Mouse (Mus musculus) liver, adult 2 months (tissue): ENCODE measurements at regions not wholly inside any gene's neighbourhood (a gene's known extent, or its start where the extent isn't known, plus 50 kb on each side); places are given as distances from the start of the nearest gene placed in this dataset.
"Not testable (repeated sequence)": the region's sequence is repeated elsewhere in the genome, so short reads cannot be mapped to it uniquely, and the experiment has no call there.

Source experiments
- DNase-seq: peaks from one replicate; pipeline ENCODE4 v3.0.0-alpha.2; 2011; ENCODE audit warnings: low read depth, low spot score; ENCODE audit errors: extremely low read depth
- H3K27ac ChIP-seq: fragments of 200-500 bp; replicated peaks from 2 replicates; pipeline ENCODE4 v1.5.1; 2012; ENCODE audit warnings: low read depth, mild to moderate bottlenecking, control low read depth, inconsistent platforms, low read length; ENCODE audit not compliant: insufficient read depth
- H3K27me3 ChIP-seq: fragments of 200-500 bp; 2 replicates; pipeline ENCODE4 v1.6.1; 2012; ENCODE audit warnings: mild to moderate bottlenecking, moderate library complexity, low read length, inconsistent platforms; ENCODE audit not compliant: control insufficient read depth, insufficient read depth
- H3K36me3 ChIP-seq: fragments of 200-500 bp; 2 replicates; pipeline ENCODE4 v1.6.1; 2012; ENCODE audit warnings: low read length, inconsistent platforms; ENCODE audit not compliant: control insufficient read depth, insufficient read depth
- H3K4me1 ChIP-seq: fragments of 200-500 bp; 2 replicates; pipeline ENCODE4 v1.6.1; 2011; ENCODE audit warnings: low read length; ENCODE audit not compliant: control insufficient read depth, insufficient read depth
- H3K4me3 ChIP-seq: fragments of 200-500 bp; 2 replicates; pipeline ENCODE4 v1.5.1; 2011; ENCODE audit warnings: low read depth, mild to moderate bottlenecking, control low read depth, low read length, moderate library complexity; ENCODE audit not compliant: insufficient read depth
- H3K79me2 ChIP-seq: fragments of 200-500 bp; 2 replicates; pipeline ENCODE4 v1.6.1; 2012; ENCODE audit warnings: inconsistent platforms, mild to moderate bottlenecking, low read length, moderate library complexity; ENCODE audit not compliant: control insufficient read depth, insufficient read depth
- H3K9ac ChIP-seq: fragments of 200-500 bp; 2 replicates; pipeline ENCODE4 v1.6.1; 2012; ENCODE audit warnings: low read depth, mild to moderate bottlenecking, control low read depth, inconsistent platforms, low read length
- CTCF ChIP-seq: fragments of 200-500 bp; IDR thresholded peaks from 2 replicates; pipeline ENCODE4 v1.5.1; 2011; ENCODE audit warnings: low read depth, low read length, control low read depth
- POLR2A ChIP-seq: fragments of 200-500 bp; IDR thresholded peaks from 2 replicates; pipeline ENCODE4 v1.6.1; 2011; ENCODE audit warnings: low read length, control low read depth; ENCODE audit not compliant: insufficient read depth; ENCODE audit errors: extremely low read depth
- WGBS: fragments of 180-500 bp; shearing (Covaris S2); methylation state at CpG from one replicate; pipeline ENCODE4 v1.1.7; 2018; 5-methylcytosine and 5-hydroxymethylcytosine counted together

- Histone ChIP-seq H3K79me2 (no peaks in the 10 kb centered on the region), H3K27ac (no peak overlapping the region), H3K9ac (no peak overlapping the region), H3K27me3 (no peaks in the 10 kb centered on the region), H3K4me3 (no peak overlapping the region), H3K4me1 (no peaks in the 10 kb centered on the region), H3K36me3 (no peaks in the 10 kb centered on the region)
- DNase-seq, result peak; percentile 26
- TF ChIP-seq CTCF, result no peak
- TF ChIP-seq POLR2A, result no peak
- 90% methylated on average over 2 of the region's 2 CpGs for WGBS
These were observed 93.7 kb upstream of the Plcl2 start for GRCm38 (mm10) chr17:50415331-50416005.

- 53% methylated on average over 1 of the region's 1 CpGs for WGBS
- Histone ChIP-seq H3K27me3 (no peaks in the 10 kb centered on the region), H3K4me1 (no peaks in the 10 kb centered on the region), H3K27ac (no peak overlapping the region), H3K9ac (no peak overlapping the region), H3K36me3 (no peaks in the 10 kb centered on the region), H3K4me3 (no peak overlapping the region), H3K79me2 (no peaks in the 10 kb centered on the region)
- no peak for DNase-seq
- no peak for TF ChIP-seq POLR2A
- no peak for TF ChIP-seq CTCF
These were observed 93.1 kb upstream of the Plcl2 start for GRCm38 (mm10) chr17:50416119-50416518.

GRCm38 (mm10) chr17:50416538-50417113 is 92.6 kb upstream of the Plcl2 start:
- Histone ChIP-seq H3K27ac (no peak overlapping the region), H3K4me3 (no peak overlapping the region), H3K4me1 (no peaks in the 10 kb centered on the region), H3K27me3 (no peaks in the 10 kb centered on the region), H3K36me3 (no peaks in the 10 kb centered on the region), H3K9ac (no peak overlapping the region), H3K79me2 (no peaks in the 10 kb centered on the region)
- WGBS, result 73% methylated on average over 3 of the region's 3 CpGs
- DNase-seq, result no peak
- TF ChIP-seq POLR2A, result no peak
- no peak for TF ChIP-seq CTCF

DNA sequence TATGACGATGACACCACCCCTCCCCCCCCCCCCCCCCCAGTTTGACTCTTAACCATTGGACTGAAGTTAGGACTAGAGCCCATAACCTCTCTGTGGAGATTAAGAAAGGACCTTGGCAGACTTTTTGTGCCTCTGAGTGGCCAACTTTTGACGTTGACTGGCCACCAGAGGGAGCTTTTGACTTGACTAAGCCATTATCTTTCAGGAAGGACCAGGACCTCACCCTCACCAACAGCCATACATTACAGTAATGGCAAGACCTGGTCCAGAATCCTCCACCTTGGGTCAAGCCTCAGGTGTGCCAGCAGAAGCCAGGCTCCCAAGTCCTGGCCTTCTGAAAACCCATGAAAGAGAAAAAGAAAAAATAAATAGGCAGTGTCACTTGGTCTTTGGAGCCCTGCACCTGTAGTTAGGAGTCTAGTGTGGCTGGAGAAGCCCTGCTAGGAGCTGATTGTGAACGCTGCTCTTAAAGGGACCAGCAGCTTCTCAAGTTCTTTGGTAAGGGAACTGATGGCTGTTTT is 90.3 kb upstream of the Plcl2 start:
- H3K79me2 ChIP-seq, result no peaks in the 10 kb centered on the region
- TF ChIP-seq CTCF (peak; percentile 47), POLR2A (no peak)
- no peak overlapping the region for H3K4me3 ChIP-seq
- WGBS, result 51% methylated on average over 3 of the region's 3 CpGs
- H3K4me1 ChIP-seq, result no peaks in the 10 kb centered on the region
- H3K36me3 ChIP-seq, result no peaks in the 10 kb centered on the region
- H3K9ac ChIP-seq, result no peak overlapping the region
- H3K27me3 ChIP-seq, result no peaks in the 10 kb centered on the region
- peak; percentile 64 for DNase-seq
- no peak overlapping the region for H3K27ac ChIP-seq

DNA sequence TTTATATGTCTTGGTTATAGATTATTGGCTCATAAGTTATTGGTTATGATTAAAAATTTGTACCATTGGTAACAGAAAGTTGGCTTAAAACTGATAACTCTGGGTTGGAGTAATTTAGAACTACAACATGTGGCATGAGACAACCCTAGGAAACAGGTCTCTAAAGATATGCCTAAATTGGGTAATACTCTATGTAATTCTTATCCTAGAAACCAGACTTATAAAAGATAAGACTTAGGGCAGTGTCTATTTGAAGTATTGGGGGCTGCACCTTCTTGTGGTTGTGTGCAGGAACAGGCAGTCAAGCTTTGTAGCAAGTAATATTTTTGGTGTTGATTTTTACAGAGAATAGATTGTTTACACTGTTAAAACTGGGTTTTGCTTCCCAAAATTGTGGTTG is 89.7 kb upstream of the Plcl2 start:
- not testable (repeated sequence) for H3K4me3 ChIP-seq, H3K79me2 ChIP-seq, H3K4me1 ChIP-seq, H3K9ac ChIP-seq, H3K36me3 ChIP-seq, H3K27ac ChIP-seq, H3K27me3 ChIP-seq, DNase-seq

DNA sequence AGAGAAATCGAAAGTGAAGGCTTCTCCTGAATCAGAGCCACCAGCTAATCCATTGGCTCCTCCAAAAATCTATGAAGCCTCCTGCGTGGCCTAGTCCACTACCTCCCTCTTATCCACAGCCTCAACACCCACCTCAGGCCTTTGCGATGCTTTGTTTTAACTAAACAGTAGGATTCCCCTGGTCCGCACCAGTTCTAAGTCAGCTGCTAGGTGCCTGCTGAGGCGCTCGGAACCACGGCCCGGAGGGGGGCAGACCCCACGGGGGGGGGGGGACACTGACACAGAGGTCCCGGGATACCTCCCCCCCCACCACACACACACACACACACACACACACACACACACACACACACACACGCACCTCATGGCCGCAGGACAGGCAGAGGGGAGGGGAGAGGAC is 89.2 kb upstream of the Plcl2 start:
- Histone ChIP-seq H3K27ac (no peak overlapping the region), H3K36me3 (no peaks in the 10 kb centered on the region), H3K79me2 (no peaks in the 10 kb centered on the region), H3K4me1 (no peaks in the 10 kb centered on the region), H3K9ac (no peak overlapping the region), H3K4me3 (no peak overlapping the region), H3K27me3 (no peaks in the 10 kb centered on the region)
- TF ChIP-seq CTCF, result no peak
- TF ChIP-seq POLR2A, result no peak
- DNase-seq, result no peak
- 91% methylated on average over 11 of the region's 12 CpGs for WGBS
